20 mouse cellular contexts compared by ENCODE assay signal in the genomic region with DNA sequence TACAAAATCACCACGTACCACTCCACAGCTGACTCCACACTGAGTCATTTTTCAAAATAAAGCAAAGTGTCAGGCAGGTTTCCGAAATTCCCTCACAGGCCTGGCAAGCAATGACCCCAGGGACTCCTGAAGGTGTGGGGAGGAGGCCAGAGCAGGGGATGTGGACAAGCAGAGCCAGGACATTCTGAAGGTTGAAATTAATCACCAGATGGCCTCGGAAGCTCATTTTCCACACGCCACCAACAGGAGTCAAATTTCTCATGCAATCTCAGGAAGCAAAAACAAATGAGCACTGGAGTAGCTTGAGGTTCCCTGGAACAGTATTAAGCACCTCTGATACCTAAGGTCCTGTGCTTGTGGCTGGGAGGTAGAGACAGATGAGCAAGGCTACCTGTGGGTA.
A peak's percentile ranks its signal among the peaks of the same experiment; 100 is the strongest.
DNase-seq lines count a peak whose midpoint lies in the region; ATAC-seq lines count a peak whose summit lies in the region.
"Had no signal": no experiment of that assay in that cellular context is flagged by ENCODE, and none has a peak within 500 bp of the region (broad histone marks: within the 10 kb centered on the region; RNA-seq: fewer than 3 reads in every experiment).

No protein-coding gene starts in this region.

- no peaks in the 10 kb centered on the region for H3K27me3 ChIP-seq in kidney, embryonic 16.5 days (ENCODE audit: insufficient read depth, low read length)
- H3K27me3 ChIP-seq in kidney, embryonic 15.5 days, result peaks cover 6% of the 10 kb centered on the region; the same call in 1 of the 2 replicates
- no peaks in the 10 kb centered on the region for H3K27me3 ChIP-seq in liver, embryonic 11.5 days (replicated peaks; ENCODE audit: control insufficient read depth, insufficient read depth, low read length)
- H3K27me3 ChIP-seq in intestine, embryonic 15.5 days (replicated peaks), result no peaks in the 10 kb centered on the region
- H3K27me3 ChIP-seq: embryonic facial prominence, embryonic 13.5 days; hindbrain, embryonic 15.5 days; liver, embryonic 12.5 days; lung, embryonic 15.5 days had no signal

- DNase-seq in adrenal gland, adult 2 months, result peak; percentile 16
- no peak for DNase-seq in adrenal gland, postnatal 4 days (ENCODE audit: low spot score in 2 of 2)
- DNase-seq in cerebellum, adult 18-20 months, result peak; percentile 50 to 64
- DNase-seq in cerebellum, postnatal 36 days, result peak; percentile 49 to 51
- DNase-seq in liver, embryonic 11.5 days (ENCODE audit: low spot score), result no peak
- DNase-seq: adrenal gland, postnatal 36 days; gastrocnemius, postnatal 10 days; heart, postnatal 10 days; kidney, adult 2 months; kidney, postnatal 4 days; thymus, adult 18-20 months had no signal

- H3K4me3 ChIP-seq in kidney, embryonic 16.5 days (ENCODE audit: low read length), result no peak overlapping the region
- no peak overlapping the region for H3K4me3 ChIP-seq in kidney, embryonic 15.5 days (replicated peaks)
- H3K4me3 ChIP-seq in liver, embryonic 11.5 days (ENCODE audit: low read depth, low read length), result no peak overlapping the region
- H3K4me3 ChIP-seq in intestine, embryonic 15.5 days (replicated peaks), result no peak overlapping the region
- H3K4me3 ChIP-seq: embryonic facial prominence, embryonic 13.5 days; hindbrain, embryonic 15.5 days; liver, embryonic 12.5 days; lung, embryonic 15.5 days had no signal

- peak; percentile 41; the same call in 1 of the 2 replicates for ATAC-seq in kidney, embryonic 16.5 days (ENCODE audit: low FRiP score, low TSS enrichment)
- ATAC-seq in kidney, embryonic 15.5 days (replicated peaks; ENCODE audit: low FRiP score), result no peak
- no peak for ATAC-seq in liver, embryonic 11.5 days (replicated peaks; ENCODE audit: low FRiP score)
- no peak for ATAC-seq in intestine, embryonic 15.5 days
- ATAC-seq: forebrain, embryonic 16.5 days; liver, embryonic 12.5 days; midbrain, embryonic 16.5 days had no signal

- H3K9ac ChIP-seq in kidney, embryonic 16.5 days (replicated peaks; ENCODE audit: low read length), result no peak overlapping the region
- H3K9ac ChIP-seq in kidney, embryonic 15.5 days, result no peak overlapping the region
- H3K9ac ChIP-seq in liver, embryonic 11.5 days (ENCODE audit: low read depth, low read length), result no peak overlapping the region
- H3K9ac ChIP-seq in intestine, embryonic 15.5 days, result no peak overlapping the region
- H3K9ac ChIP-seq: embryonic facial prominence, embryonic 13.5 days; hindbrain, embryonic 15.5 days; liver, embryonic 12.5 days; lung, embryonic 15.5 days had no signal

- no peak overlapping the region for H3K27ac ChIP-seq in kidney, embryonic 16.5 days (ENCODE audit: low read length)
- no peak overlapping the region for H3K27ac ChIP-seq in kidney, embryonic 15.5 days
- no peak overlapping the region for H3K27ac ChIP-seq in liver, embryonic 11.5 days (ENCODE audit: low read depth, low read length)
- no peak overlapping the region for H3K27ac ChIP-seq in intestine, embryonic 15.5 days
- H3K27ac ChIP-seq: embryonic facial prominence, embryonic 13.5 days; hindbrain, embryonic 15.5 days; liver, embryonic 12.5 days; lung, embryonic 15.5 days had no signal

- no peak overlapping the region for H3K4me2 ChIP-seq in kidney, embryonic 16.5 days (replicated peaks; ENCODE audit: low read depth, low read length)
- H3K4me2 ChIP-seq in kidney, embryonic 15.5 days, result no peak overlapping the region
- no peak overlapping the region for H3K4me2 ChIP-seq in liver, embryonic 11.5 days
- no peak overlapping the region for H3K4me2 ChIP-seq in intestine, embryonic 15.5 days (replicated peaks)
- H3K4me2 ChIP-seq: embryonic facial prominence, embryonic 13.5 days; hindbrain, embryonic 15.5 days; liver, embryonic 12.5 days; lung, embryonic 15.5 days had no signal

- H3K36me3 ChIP-seq in kidney, embryonic 16.5 days (ENCODE audit: insufficient read depth, low read length), result no peaks in the 10 kb centered on the region
- H3K36me3 ChIP-seq in kidney, embryonic 15.5 days, result no peaks in the 10 kb centered on the region
- no peaks in the 10 kb centered on the region for H3K36me3 ChIP-seq in liver, embryonic 11.5 days (ENCODE audit: control insufficient read depth, insufficient read depth, low read length)
- H3K36me3 ChIP-seq in intestine, embryonic 15.5 days, result no peaks in the 10 kb centered on the region
- H3K36me3 ChIP-seq: embryonic facial prominence, embryonic 13.5 days; hindbrain, embryonic 15.5 days; liver, embryonic 12.5 days; lung, embryonic 15.5 days had no signal

- no peaks in the 10 kb centered on the region for H3K4me1 ChIP-seq in kidney, embryonic 16.5 days (ENCODE audit: insufficient read depth, low read length)
- H3K4me1 ChIP-seq in kidney, embryonic 15.5 days, result 0 out of 2 replicates have a peak, but pooled peaks cover 7% of the 10 kb centered on the region
- no peaks in the 10 kb centered on the region for H3K4me1 ChIP-seq in liver, embryonic 11.5 days (replicated peaks; ENCODE audit: control insufficient read depth, insufficient read depth, low read length)
- H3K4me1 ChIP-seq in intestine, embryonic 15.5 days (replicated peaks), result no peaks in the 10 kb centered on the region
- H3K4me1 ChIP-seq: lung, embryonic 15.5 days had no signal

- 14% methylated on average over 4 of the region's 4 CpGs for WGBS in kidney, embryonic 16.5 days
- WGBS in kidney, embryonic 15.5 days, result 19% methylated on average over 4 of the region's 4 CpGs
- 68% methylated on average over 4 of the region's 4 CpGs for WGBS in liver, embryonic 11.5 days
- 39% methylated on average over 4 of the region's 4 CpGs for WGBS in intestine, embryonic 15.5 days

- H3K9me3 ChIP-seq in kidney, embryonic 16.5 days (ENCODE audit: low read length), result no peaks in the 10 kb centered on the region
- H3K9me3 ChIP-seq in kidney, embryonic 15.5 days (replicated peaks), result no peaks in the 10 kb centered on the region
- H3K9me3 ChIP-seq in liver, embryonic 11.5 days (ENCODE audit: control insufficient read depth, low read length), result no peaks in the 10 kb centered on the region
- no peaks in the 10 kb centered on the region for H3K9me3 ChIP-seq in intestine, embryonic 15.5 days
- H3K9me3 ChIP-seq: embryonic facial prominence, embryonic 13.5 days; hindbrain, embryonic 15.5 days; liver, embryonic 12.5 days; lung, embryonic 15.5 days had no signal

Comparison
In these comparisons a context has a peak if more than half of its experiments do, and no peak if none do; other contexts are left out.
1. DNase-seq: peak in adrenal gland, adult 2 months (single experiment), cerebellum, adult 18-20 months (2 of 2) and cerebellum, postnatal 36 days (2 of 2); none in adrenal gland, postnatal 4 days (0 of 2) and liver, embryonic 11.5 days (single experiment).